Mouse (Mus musculus) hindbrain, postnatal 0 days (tissue): ENCODE measurements at regions not wholly inside any gene's neighbourhood (a gene's known extent, or its start where the extent isn't known, plus 50 kb on each side); places are given as distances from the start of the nearest gene placed in this dataset.
A peak's percentile ranks its signal among the peaks of the same experiment; 100 is the strongest.

Experiments used
- ATAC-seq: fragments of 200-750 bp; cut with Nextera tagmentation; 2 replicates; pipeline ENCODE4 v1.8.0; 2017; ENCODE audit warnings: mild to moderate bottlenecking, moderate TSS enrichment, moderate library complexity
- DNase-seq: peaks from one replicate; pipeline ENCODE4 v3.0.0-alpha.2; 2015; ENCODE audit warnings: low spot score
- H3K27ac ChIP-seq: fragments of 300-500 bp; sonication (generic); 2 replicates; pipeline ENCODE4 v1.5.1; 2014; ENCODE audit warnings: mild to moderate bottlenecking
- H3K27me3 ChIP-seq: fragments of 300-500 bp; sonication (generic); 2 replicates; pipeline ENCODE4 v1.6.1; 2014; ENCODE audit warnings: low read length, mixed read lengths; ENCODE audit not compliant: insufficient read depth
- H3K36me3 ChIP-seq: fragments of 300-500 bp; sonication (generic); 2 replicates; pipeline ENCODE4 v1.6.1; 2014; ENCODE audit warnings: low read length, mixed read lengths; ENCODE audit not compliant: insufficient read depth
- H3K4me1 ChIP-seq: fragments of 300-500 bp; sonication (generic); 2 replicates; pipeline ENCODE4 v1.6.1; 2014; ENCODE audit warnings: antibody characterized with exemption, low read length, mixed read lengths; ENCODE audit not compliant: insufficient read depth
- H3K4me2 ChIP-seq: fragments of 300-500 bp; sonication (generic); 2 replicates; pipeline ENCODE4 v1.6.1; 2014; ENCODE audit warnings: low read depth, mild to moderate bottlenecking, low read length, moderate library complexity, mixed read lengths
- H3K4me3 ChIP-seq: fragments of 300-500 bp; sonication (generic); 2 replicates; pipeline ENCODE4 v1.5.1; 2014; ENCODE audit warnings: low read length
- H3K9ac ChIP-seq: fragments of 300-500 bp; sonication (generic); replicated peaks from 2 replicates; pipeline ENCODE4 v1.6.1; 2014; ENCODE audit warnings: mild to moderate bottlenecking, low read length, moderate library complexity, mixed read lengths
- H3K9me3 ChIP-seq: fragments of 300-500 bp; sonication (generic); 2 replicates; pipeline ENCODE4 v1.6.1; 2016; ENCODE audit warnings: low read length, mixed read lengths
- CTCF ChIP-seq: IDR thresholded peaks from 2 replicates; pipeline ENCODE4 v1.5.1; 2016; ENCODE audit warnings: antibody characterized with exemption, control low read depth, low read depth
- WGBS: fragments of 180-500 bp; shearing (Covaris S2); extraction: QIAGEN DNeasy Blood & Tissue Kit; methylation state at CpG from one replicate; pipeline ENCODE4 v1.1.7; 2014; 5-methylcytosine and 5-hydroxymethylcytosine counted together

DNA sequence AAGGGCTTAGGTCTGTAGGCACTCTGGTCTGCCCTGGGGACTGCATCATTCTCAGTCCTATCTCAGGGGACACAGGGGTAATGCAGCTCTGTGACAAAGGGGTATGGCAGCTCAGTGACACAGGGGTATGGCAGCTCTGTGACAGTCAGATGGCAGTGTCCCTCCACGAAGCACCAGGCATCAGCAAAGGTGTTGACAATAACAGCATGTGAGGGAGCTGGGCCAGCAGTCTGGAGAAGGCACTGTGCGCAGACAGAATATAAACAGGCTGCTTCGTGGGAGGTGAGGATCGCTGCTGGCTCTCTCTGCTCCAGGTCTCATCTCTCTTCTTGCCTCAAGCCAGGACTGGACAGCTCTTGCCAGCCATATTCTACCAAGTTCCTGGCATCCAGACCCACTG is 57.0 kb upstream of the Cdon start:
- Histone ChIP-seq H3K36me3 (no peaks in the 10 kb centered on the region), H3K4me1 (peaks cover 24% of the 10 kb centered on the region), H3K27me3 (no peaks in the 10 kb centered on the region), H3K4me3 (no peak overlapping the region), H3K27ac (no peak overlapping the region), H3K4me2 (no peak overlapping the region), H3K9me3 (no peaks in the 10 kb centered on the region), H3K9ac (no peak overlapping the region)
- DNase-seq (no peak), ATAC-seq (no peak)
- 53% methylated on average over 4 of the region's 4 CpGs for WGBS
- no peak for TF ChIP-seq CTCF

DNA sequence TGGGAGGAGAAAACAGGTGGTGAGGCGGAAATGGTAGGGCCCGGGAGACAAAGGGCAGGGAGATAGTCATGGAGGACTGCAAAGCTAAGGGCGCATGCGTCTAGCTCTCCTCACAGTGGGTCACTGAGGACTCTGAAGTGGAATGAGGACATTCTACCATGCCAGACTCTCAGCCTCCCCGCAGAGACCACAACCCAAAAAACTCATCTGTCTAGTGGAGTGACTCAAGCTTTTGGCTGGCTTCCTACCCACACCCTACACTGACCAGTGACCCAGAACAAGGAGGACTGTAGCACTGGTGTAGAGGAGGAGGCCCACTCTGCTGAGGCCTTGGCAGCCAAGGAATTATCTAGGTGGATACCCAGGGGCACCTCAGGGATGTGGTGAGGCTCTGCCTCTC is 55.0 kb upstream of the Cdon start:
- Histone ChIP-seq H3K36me3 (no peaks in the 10 kb centered on the region), H3K9me3 (no peaks in the 10 kb centered on the region), H3K4me2 (no peak overlapping the region), H3K9ac (no peak overlapping the region), H3K27me3 (0 out of 2 replicates have a peak, but pooled peaks cover 2% of the 10 kb centered on the region), H3K4me3 (no peak overlapping the region), H3K27ac (no peak overlapping the region), H3K4me1 (peaks cover 10% of the 10 kb centered on the region)
- DNase-seq (no peak), ATAC-seq (no peak)
- TF ChIP-seq CTCF = no peak
- WGBS = 78% methylated on average over 5 of the region's 5 CpGs

DNA sequence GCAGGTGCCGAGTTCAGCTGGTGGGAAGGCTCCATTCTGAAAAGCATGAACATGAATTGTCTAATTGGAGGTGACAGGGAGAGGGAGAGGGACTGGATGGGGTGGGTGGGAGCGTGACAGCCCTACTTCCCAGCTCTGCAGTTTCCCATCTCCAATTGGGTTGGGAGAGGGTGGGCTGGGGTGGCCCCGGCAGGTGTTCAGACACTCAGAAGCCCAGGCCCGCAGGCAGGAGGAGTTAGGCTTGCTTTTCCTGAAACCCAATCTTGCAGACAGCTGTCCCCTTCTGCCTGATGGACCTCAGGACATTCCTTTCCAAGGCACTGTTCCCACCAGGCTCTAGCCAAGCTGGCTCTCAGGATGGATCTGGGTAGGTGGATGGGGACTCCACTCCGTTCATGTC is 51.9 kb upstream of the Cdon start:
- WGBS = 58% methylated on average over 5 of the region's 5 CpGs
- peak; percentile 52 for ATAC-seq

DNA sequence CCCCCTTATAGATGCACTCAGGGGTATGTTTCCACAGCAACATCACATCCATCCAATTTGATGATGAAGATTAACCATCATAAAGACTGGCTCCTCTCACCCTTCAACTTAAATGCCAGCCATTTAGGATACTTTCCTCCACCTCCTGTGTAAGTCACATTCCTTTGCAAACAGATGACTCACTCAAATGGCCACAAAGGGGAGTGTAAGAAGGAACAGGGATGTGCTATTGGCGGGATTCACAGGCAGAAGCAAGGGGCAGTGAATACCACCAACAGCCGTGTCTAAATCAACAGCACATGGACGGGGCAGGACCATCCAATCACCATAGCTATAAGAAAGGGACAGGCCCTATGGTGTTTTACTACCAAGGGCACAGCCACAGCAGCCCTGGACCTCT is 50.9 kb upstream of the Cdon start:
- no peak for ATAC-seq
- no peak overlapping the region for H3K4me2 ChIP-seq

More for the DNA sequence above, 51.9 kb upstream of the Cdon start:
- H3K9me3 ChIP-seq = no peaks in the 10 kb centered on the region
- TF ChIP-seq CTCF = no peak
- H3K36me3 ChIP-seq = no peaks in the 10 kb centered on the region
- H3K27me3 ChIP-seq = 0 out of 2 replicates have a peak, but pooled peaks cover 7% of the 10 kb centered on the region
- H3K4me1 ChIP-seq = no peaks in the 10 kb centered on the region
- no peak for DNase-seq
- no peak overlapping the region for H3K27ac ChIP-seq
- no peak overlapping the region for H3K4me2 ChIP-seq
- no peak overlapping the region for H3K9ac ChIP-seq
- no peak overlapping the region for H3K4me3 ChIP-seq

DNA sequence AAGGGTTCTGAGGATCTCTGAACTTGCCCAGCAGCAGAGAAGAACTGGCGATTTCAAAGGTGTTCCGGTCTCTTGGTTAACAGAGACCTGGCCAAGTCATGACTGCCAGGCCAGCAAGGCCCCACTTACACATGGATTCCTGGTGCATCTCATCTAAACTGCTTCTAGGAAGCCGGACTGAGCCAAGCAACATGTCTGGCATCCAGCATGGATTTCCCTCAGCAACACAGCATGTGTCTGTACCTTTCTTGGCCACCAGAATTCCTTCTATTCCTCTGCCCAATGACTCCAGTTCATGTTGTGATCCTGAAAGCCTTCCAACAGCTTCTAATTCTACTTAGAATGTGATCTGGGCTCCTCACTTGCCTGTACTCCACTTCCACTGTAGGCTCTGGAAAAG is 50.0 kb upstream of the Cdon start:
- WGBS = 70% methylated on average over 3 of the region's 3 CpGs
- ATAC-seq = no peak
- Histone ChIP-seq H3K4me3 (no peak overlapping the region), H3K27me3 (0 out of 2 replicates have a peak, but pooled peaks cover 7% of the 10 kb centered on the region), H3K4me2 (no peak overlapping the region), H3K9ac (no peak overlapping the region), H3K9me3 (no peaks in the 10 kb centered on the region), H3K27ac (no peak overlapping the region), H3K36me3 (no peaks in the 10 kb centered on the region), H3K4me1 (no peaks in the 10 kb centered on the region)
- no peak for DNase-seq
- no peak for TF ChIP-seq CTCF

More for the DNA sequence above, 50.9 kb upstream of the Cdon start:
- no peak for TF ChIP-seq CTCF
- Histone ChIP-seq H3K9ac (no peak overlapping the region), H3K27ac (no peak overlapping the region), H3K36me3 (no peaks in the 10 kb centered on the region), H3K9me3 (no peaks in the 10 kb centered on the region), H3K27me3 (0 out of 2 replicates have a peak, but pooled peaks cover 7% of the 10 kb centered on the region), H3K4me3 (no peak overlapping the region), H3K4me1 (no peaks in the 10 kb centered on the region)
- 71% methylated on average over 3 of the region's 3 CpGs for WGBS
- DNase-seq = no peak
